Mouse (Mus musculus) cerebral cortex, adult 2 months (tissue): ENCODE data around the gene Adam15.

Source experiments
- WGBS: fragments of 180-500 bp; shearing (Covaris S2); methylation state at CpG from one replicate; pipeline ENCODE4 v1.1.7; 2018; 5-methylcytosine and 5-hydroxymethylcytosine counted together

Adam15 gene

GRCm38 (mm10) chr3:89322131-89322500, 27.7 kb downstream of the Adam15 start:
- 3% methylated on average over 14 of the region's 14 CpGs for WGBS

GRCm38 (mm10) chr3:89321183-89322130, 28.3 kb downstream of the Adam15 start:
- WGBS, result 1% methylated on average over 62 of the region's 66 CpGs

DNA sequence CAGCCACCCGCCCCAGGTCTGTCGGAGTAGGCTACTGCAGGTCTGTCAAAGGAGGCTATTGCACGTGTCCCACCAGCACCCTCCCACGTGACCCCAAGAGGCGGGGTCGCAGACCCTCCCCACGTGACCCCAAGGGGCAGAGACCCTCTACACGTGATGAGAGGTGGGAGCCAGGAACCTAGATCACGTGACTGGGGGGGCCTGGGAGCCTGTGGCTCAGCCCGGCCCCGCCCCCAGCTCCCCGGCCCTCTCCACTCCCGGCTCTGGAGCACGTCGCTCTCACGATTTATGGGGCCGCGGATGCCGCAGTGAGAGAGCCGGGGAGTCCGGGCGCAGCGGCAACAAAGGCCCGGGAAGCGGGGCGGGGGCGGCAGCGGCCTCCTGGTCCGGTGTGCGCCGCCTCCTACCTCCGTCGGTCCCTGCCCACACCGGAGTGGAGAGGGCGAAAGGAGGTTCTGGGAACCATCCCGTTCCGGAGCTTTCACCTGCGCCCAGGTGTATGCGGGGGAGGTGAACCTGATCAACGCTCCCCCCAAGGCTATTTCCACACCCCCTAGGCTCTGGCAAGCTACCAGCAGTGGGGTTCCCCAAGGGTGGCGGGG, 29.1 kb downstream of the Adam15 start:
- 2% methylated on average over 41 of the region's 41 CpGs for WGBS

GRCm38 (mm10) chr3:89319591-89320350, 30.0 kb downstream of the Adam15 start:
- 1% methylated on average over 58 of the region's 58 CpGs for WGBS

- WGBS, result 20% methylated on average over 21 of the region's 21 CpGs
These were observed 30.7 kb downstream of the Adam15 start for GRCm38 (mm10) chr3:89318971-89319590.

GRCm38 (mm10) chr3:89318316-89318715, 31.5 kb downstream of the Adam15 start:
- 71% methylated on average over 8 of the region's 8 CpGs for WGBS

DNA sequence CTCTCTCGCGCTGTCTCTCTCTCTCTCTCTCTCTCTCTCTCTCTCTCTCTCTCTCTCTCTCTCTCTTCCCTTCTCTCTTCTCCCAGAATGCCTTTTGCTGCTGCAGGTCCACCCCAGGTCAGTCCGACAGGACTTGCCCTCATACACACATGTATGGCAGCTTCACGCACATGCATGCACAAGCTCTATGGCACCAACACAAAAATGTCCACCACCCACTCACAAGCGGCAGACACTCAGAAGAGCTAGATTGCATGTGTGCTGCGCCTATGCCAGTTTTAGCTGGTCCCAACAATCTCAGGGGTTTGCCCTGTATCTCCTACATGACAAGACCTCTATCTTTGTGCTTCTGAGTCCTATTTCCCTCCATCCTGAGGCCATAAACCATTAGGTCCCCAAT, 32.5 kb downstream of the Adam15 start:
- 39% methylated on average over 5 of the region's 6 CpGs for WGBS

- WGBS, result 2% methylated on average over 4 of the region's 4 CpGs
These were observed 33.0 kb downstream of the Adam15 start for GRCm38 (mm10) chr3:89316833-89317232.

GRCm38 (mm10) chr3:89315930-89316831, 33.6 kb downstream of the Adam15 start:
- WGBS, result 12% methylated on average over 40 of the region's 40 CpGs

DNA sequence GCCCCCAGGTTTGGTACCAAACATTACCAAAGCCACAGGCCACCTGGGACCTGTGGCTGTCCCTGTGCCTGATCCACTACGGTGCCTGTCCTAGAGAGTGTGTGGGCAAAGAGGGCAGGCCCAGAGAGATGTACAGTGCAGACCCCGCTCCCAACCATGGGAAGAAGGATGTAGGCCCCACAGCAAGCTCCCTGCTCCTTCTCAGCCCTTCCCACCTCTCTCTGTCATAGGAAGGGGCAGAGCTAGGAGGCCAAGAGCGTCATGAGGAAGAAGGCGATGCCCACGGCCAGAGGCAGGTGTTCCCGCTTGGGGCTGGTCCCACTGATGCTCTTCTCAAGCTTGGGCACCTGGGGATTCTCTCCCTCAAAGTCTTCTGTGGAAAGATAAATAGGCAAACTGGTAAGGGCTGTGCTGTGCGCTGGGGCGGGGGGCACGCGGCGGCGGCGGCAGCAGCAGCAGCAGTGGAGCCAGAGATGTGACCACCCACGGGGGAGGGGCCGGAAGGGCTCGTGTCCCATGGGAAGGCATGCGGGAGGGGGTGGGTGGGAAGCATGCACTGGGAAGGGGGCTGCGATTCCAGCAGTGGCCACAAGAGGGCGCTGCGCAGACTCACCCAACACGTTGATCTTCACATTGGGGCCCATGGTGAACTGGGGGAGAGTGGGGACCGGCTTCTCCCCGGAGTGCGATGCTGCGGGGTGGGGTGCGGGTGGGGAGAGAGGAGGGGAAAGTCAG, 34.4 kb downstream of the Adam15 start:
- 7% methylated on average over 26 of the region's 26 CpGs for WGBS

DNA sequence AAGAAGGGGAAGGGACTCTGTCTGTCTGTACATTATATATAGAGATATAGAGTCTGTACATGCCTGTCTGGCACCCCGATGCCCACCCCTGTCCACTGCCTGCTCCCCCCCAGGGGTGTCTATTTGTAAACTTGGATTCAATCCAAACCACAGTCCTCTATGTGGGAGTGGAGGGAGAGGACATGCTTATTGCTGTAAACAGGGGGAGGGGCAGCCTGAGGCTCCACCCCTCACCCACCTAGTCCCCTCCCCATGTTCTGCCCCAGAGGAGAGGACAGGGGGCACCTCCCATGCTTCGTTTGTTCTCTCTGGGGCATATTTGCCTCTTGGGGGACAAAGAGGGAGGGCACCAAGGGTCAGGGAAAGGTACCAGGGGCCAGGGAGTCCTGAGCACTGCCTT, 35.0 kb downstream of the Adam15 start:
- 34% methylated on average over 2 of the region's 2 CpGs for WGBS

DNA sequence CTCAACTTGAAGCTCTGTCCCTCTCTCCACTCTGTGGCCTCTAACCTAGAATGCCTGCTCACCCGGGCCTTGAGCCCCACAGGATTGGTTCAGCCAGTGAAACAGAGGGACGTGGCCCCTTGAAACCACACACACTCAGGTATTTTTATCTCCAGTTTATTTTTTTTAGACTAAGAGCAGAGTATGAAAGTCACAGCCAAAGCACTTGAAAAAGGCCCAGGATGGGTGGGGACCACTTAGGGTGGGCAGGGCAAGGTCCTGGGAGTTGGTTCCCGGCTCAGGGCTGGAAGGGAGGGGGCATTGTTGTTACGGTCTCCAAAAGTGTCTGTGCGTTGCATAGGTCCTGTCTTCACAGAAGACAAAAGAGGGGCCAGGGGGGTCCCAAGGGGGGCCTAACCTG, 35.5 kb downstream of the Adam15 start:
- 71% methylated on average over 5 of the region's 5 CpGs for WGBS

DNA sequence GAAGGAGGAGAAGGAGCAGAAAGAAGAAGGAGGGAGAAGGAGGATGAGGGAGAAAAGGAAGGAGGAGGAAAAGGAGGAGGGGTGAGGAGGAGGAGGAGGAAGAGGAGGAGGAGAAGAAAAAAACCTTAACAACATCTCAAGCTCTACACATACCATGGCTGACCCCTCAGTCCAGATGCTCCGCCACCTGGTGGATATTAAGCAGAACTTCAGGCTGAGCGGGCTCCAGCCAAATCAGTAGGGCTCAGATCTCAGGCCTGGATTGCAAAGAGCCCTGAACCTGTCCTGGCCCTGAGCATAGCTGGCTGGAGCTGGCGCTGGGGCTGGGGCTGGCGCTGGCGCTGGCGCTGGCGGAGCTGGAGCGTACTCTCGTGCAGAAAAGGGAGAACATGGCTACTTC, 41.7 kb downstream of the Adam15 start:
- 17% methylated on average over 9 of the region's 9 CpGs for WGBS

DNA sequence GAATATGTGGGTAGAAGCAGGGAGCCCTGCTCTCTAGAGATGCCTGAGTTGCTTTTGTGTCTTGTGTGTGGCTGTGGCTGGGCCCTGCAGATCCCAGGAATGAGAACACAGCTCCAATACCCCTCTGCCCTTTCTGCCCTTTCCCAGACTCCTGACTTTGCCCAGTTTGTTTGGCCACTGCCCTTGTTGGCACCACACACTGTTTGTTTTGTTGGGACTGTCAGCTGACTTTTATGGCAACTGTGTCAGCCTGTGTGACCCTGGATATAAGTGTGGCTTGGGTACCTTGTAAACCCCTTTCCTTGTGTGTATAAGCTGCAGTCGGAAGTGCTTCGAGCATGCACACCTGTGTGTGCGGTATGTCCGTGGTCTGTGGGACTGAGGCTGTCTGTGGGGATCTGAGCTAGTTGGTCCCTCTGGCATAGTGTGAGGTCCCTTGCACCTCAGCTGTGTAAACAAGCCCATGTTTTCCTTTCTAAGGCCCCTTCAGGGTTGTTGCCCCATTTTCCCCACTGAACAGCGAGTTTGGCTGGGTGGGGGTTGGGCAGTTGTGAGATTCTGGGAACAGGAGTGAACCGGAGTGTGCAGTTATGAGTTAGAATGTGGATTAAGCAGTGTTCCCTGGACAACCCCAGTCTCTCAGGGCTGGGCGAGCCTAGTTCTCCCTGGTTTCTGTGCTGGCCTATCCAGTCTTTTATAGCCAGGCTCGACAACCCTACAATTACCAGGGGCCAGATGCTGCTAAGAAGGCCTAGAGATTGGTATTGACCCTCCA, 44.1 kb downstream of the Adam15 start:
- WGBS, result 88% methylated on average over 8 of the region's 8 CpGs

GRCm38 (mm10) chr3:89305105-89305504, 44.7 kb downstream of the Adam15 start:
- 87% methylated on average over 4 of the region's 4 CpGs for WGBS

DNA sequence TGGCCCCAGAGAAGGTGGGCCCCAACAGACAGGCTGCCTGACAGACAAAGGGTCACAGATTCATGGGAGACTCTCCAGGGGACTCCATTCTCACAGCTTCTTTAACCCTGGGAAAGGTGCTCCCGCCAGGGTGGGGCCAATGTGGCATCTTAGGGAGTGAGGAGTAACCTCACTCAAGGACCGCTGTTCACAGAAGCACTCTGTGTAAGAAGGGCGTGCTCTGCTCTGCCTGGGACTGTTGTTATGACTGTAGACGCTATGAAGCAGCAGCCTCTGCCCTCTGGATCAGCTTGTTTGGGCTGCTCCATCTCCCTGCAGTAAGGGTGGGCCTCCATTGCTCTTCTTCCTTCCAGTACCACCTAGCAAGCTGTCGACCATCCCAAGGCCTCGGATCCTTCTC, 45.4 kb downstream of the Adam15 start:
- 84% methylated on average over 6 of the region's 6 CpGs for WGBS

GRCm38 (mm10) chr3:89300514-89300913, 49.3 kb downstream of the Adam15 start:
- 64% methylated on average over 2 of the region's 2 CpGs for WGBS

DNA sequence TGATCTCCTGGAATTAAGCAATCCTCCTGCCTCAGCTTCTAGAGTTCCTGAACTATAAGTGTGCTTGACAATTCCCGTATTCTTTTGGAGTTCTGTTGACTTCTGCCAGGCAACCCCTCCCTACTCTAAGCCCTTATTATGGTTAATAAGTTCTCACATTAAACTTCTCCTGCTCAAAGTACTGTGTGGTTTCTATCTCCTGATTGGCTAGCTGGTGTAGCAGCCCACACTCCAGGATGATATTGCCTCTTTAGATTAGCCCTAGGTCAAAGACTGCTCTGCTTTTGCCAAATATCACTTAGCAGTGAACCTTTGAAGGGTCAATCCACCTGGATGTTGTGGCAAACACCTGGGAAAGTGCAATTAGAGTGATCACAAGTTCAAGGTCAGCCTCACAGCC, 49.7 kb downstream of the Adam15 start:
- 38% methylated on average over 1 of the region's 1 CpGs for WGBS

GRCm38 (mm10) chr3:89299499-89299898, 50.3 kb downstream of the Adam15 start:
- WGBS, result 7% methylated on average over 14 of the region's 14 CpGs
